Mouse (Mus musculus) right cerebral cortex, postnatal 4 days (tissue): ENCODE results near the gene Cpne5.

Source experiments
- DNase-seq: peaks from one replicate; pipeline ENCODE4 v3.0.0-alpha.2; 2022

Cpne5 gene

DNA sequence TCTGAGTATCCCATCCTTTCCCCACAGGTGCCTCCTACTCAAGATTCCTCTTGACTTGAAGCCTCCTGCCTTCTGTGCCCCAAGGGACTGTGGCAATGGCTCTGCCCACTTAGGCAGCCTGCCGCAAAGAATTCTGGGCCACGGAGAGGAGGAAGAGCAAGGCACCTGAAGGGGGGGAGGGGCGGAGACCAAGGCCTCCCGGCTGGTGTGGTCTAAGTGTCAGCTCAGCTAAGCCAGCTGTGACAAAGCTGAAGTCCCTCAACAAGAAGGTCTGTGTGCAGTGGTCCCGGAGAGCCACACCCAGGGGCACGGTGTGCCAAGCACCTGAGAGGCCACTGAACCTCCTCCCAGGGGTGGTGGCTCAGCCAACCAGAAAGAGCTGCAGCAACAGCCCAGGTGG, 70.6 kb downstream of the Cpne5 start:
- no peak for DNase-seq

DNA sequence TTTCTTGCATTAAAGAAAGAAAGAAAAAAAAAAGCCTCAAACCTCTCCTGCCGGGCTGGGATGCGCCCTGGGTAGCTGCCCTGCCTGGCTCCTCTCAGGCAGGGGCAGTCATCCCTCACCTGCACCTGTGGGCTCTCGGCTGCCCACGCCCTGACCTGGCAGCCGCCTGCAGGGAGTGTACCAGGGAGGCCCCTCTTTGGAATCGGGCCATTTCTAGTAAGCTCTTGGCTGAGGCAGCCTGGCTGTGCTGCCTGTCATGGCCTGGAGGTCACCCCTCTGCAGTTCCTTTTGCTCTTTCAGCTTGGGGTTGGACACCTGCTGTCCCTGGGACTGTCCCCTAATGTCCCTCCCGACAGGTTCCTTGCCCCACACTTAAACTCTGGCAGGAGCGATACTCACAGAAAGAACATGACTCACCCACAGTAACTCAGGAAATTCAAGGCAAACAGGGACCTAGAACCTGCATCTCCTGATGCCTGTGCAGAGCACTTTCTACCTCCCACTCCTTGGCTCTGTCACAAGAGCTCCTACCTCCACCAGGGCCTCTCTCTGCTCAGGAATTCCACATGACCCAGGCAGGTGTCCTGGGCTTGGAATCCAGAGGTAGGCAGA, 71.9 kb downstream of the Cpne5 start:
- no peak for DNase-seq

DNA sequence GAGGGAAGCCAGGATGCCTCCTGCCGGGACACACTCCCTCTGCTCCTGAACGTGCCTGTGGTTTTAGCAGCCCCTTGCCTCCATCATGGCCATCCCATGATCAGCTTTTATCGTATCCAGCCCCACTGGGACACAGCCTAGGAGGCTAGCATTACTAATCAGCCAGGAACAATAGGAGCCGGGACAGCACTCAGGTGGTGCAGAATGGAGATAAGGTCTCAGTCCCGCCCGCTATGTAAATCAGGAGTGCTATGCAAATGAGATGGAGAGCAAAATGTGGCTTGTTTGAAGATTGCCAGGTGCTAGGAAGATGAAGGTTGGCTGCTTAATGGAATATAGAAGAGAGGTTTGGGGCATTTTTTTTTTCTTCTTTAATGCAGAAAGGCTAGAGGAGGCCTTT, 72.5 kb downstream of the Cpne5 start:
- DNase-seq = no peak

DNA sequence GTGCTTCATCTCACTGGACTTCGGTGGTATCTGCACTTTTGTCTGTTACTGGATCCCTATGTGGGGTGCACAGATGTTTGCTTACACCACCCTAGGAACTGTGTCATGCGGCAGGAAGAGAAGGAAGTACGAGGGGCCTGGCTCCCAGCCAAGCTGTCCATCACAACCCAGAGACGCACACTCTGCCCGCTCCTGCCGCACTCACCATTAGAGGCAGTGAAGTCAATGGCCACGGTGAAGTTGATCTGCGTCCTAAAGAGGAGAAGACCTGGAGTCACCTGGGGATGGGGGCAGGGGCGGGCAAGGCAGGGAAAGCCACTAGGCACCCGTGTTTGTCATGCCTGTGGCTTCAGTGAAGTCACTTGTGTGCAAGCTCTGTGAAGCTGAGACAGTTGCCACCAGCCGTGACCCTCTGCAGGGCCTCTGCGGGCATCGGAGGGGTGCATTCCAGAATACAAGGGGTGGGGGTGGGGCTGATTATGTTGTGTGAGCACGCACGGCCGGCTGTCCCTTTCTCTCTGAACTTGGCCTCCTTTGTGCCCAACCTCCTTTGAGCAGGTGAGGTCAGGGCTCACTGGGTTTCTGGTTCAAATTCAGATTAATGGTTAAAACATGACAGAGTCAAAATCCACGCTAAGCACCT, 73.4 kb downstream of the Cpne5 start:
- DNase-seq = peak; percentile 52

DNA sequence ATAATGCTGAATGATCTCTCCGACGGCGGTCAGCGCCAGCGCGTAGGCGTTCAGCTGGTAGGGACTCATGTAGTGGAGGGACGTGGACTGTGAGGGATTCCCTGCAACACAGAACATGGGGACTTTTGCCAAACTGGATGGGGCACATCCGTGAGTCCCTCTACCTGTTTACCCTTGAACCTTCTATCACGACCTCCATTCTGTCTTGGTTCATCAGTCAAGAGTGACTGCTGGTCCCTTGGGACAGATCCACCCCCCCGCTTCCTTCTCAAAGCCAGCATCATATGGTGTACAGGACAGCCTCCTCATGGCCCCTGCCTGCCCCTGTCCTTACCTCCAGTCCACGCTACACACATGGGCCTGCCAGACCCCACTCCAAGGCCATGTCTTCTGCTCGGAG, 75.6 kb downstream of the Cpne5 start:
- DNase-seq = no peak

DNA sequence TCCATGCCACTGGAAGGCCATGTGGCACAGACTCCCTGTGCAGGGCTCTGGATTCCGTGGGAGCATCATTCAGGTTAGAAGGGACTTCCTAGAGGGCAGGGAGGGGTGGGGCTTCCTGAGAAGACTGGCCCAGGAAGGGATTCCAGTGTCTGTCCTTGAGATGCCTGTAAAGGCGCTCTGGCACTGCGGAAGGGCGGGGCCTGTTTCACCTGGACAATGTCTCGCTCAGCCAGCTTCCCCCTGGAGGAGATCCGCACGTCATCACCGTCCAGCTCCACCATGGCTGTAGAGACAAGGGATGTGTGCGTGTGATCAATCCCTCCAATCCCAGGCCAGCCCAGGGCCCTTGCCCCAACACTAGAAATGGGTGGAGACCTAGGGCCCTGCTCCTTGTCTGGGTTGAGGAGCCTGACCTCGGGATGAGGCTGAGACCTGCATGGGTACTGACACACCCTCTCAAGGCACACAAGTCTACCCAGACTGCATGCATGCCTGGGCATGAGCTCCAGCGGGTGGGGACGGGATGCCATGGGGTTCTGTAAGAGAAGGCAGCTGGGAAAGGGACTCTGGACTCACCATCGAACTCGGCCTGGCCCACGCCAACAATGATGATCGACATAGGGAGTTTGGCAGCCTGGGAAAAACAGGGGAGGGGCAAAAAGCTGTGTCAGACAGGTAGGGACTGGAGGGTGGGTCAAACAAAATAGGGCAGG, 78.1 kb downstream of the Cpne5 start:
- no peak for DNase-seq

DNA sequence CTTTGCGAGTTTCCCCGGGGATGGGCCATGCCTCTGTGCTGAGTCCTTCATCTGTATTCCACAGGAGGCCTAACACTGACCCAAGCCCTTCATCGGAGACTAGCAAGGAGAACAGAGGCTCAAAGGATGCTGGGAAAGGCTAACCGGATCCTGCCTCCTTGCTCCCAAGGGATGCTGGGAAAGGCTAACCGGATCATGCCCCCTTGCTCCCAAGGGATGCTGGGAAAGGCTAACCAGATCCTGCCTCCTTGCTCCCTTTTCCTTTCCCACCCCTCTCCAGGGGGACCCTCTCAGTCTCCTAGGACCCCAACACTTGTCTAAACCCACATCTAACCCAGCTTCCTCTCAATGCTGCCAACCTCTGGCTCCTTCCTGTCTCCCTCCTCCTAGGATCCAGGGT, 78.6 kb downstream of the Cpne5 start:
- no peak for DNase-seq

DNA sequence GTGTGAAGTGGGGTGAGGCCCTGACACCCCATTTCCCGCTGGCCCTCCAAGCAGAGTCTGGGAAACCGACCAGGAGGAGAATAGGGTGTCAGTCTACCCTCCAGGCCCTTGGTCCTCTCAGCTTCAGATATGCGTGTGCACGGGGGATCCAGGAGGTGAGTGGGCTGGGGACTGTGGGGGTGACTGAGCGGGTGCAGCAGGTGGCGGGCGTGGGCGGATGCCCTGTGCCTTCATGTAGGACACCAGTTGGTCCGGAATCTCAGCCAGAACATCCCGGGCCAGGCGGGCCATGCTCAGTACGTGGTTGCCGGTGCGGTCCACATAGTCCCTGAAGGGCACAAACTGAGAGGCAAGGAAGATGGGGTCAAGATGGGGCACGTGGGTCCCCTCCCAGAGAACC, 79.1 kb downstream of the Cpne5 start:
- DNase-seq = no peak

DNA sequence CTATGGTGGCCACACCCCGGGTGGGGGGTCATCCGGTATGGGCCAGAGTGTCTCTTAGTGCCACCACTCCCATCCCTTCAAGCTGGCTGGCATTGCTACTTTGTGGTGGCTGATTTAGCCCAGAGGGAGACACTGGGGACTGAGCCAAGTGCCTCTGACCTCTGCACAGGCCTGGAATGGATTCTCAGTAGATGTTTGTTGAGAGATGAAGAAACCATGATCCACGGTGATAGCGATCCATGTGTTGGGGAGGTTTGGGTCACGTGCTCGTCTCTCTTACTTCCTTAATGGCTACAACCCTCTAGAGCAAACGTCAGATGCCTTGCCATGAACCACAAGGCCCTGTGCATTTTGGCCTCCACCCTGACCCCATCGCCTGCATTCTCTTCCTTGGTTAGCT, 81.1 kb downstream of the Cpne5 start:
- DNase-seq = no peak

DNA sequence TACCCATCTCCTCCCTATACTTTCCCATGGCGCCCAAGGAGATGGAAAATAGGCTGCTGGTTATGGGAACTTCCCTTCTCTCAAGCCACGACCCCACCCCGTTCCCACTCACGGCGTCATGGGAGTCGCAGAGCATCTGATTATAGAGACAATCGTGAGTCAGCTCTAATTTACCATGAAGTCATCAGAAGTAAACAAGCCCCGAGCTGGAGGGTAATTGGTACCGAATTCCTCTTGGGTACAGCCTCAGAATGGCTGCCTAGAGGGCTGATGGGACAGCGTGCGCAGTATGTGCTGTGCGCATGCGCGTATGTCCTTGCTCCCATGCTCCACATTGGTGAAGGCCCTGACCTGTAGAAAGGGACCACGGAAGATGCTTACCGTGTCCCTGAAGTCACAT, 81.6 kb downstream of the Cpne5 start:
- DNase-seq = no peak

DNA sequence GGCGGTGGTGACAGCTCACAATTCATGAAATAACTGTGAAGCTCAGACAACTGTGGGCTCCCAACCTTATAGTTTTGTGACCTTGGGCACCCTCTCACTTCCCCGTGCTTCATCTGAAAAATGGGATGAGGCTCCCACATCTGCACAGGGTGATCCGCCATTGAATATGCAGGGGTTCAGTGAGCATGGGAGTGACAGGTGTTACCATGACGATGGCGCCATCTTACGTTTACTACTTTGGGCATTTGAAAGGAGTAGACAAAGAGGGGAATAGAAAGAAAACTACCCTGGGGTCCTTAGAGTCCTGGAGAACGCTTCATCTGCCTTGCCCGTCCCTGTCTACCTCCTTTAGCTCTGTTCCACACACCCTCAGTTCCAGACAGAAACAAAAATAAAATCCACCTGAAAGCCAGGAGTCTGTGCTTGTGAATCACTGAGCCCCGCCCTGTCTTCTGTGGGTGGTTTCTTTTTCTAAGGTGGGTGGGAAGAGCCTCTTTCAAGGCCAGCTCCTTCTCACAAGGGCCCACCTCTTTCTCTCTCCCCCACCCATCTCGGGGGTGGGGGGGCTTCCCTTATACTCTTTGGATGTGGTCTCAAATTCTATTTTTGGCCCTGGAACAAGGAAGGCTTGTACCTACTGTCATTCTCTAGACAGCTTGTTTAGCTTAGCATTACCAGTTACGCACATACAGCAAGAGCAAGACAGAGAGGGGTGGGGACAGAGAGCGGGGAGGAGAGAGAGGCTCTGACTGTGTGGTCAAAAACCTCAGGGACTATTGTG, 82.4 kb downstream of the Cpne5 start:
- DNase-seq = no peak

DNA sequence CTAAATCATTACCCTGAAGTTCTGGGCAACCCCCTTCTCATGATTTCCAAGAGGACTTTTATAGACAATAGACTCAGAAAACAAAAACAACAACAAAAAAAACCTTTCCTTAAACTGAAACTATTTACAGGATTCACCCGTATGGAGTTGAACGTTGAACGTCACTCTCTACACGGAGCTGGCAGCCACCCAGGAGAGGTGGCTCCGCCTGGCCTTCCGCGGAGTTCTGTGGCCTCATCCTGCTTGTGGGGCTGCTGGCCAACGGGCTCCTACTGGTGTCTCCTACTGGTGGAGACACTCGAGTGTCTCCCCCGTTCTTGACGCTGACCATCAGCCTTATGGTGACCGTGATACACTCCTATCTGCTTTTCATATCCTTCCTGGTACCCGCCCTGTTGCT, 83.7 kb downstream of the Cpne5 start:
- no peak for DNase-seq

DNA sequence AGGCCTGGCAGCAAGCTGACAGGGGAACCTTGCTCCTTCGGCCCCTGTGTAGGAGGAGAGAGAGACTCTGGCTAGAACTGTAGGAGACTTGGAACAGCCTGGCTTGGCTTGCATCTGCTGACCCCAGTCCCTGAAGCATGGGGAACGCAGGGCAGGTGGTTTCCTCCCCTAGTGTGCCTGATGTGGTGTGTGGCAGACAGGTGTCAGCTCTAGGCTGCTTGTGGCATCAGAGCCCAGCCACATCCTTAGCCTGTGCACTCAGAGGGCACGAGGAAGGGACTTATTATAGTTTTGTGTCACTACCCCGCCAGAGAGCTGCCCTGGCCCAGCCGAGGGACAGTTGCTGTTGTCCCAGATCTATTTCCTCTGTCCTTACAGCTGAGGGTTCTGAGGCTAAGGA, 85.4 kb downstream of the Cpne5 start:
- no peak for DNase-seq

DNA sequence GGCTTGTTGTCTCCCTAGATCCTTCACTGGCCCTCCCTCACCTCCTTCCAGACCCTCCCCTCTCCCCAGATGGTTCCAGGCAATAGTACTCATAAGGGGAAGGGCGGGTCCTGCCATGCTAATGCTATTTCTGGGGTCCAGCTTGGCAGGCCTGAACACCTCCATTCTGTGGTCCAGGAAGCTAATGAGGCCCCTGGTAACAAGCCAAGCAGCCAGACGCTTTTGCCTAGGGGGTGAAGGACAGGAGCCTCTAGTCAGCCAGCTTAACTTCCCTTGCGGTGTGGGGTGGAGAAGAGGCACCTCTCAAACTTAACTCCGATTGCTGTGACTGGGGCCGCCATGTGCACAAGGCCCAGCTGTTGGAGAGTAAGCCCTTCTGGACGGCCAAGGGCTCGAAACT, 88.2 kb downstream of the Cpne5 start:
- DNase-seq = no peak

DNA sequence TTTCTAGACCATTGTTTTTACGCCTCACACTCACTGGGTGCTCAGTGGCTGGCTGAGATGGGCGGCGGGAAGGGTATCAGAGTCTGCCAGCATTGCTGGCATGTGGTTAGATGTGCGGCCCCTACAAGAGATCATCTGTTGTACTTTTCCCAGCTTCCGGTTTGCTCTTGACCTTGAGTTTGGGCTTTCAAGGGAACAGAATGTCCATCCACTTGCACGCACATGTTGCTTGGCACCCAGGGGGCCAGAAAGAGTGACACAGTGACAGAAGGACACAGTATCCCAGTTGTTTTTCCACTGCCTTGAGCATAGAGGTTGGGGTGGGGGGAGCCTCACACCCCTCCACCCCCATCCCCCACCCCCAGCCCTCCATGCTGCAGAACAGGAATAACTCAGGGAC, 90.2 kb downstream of the Cpne5 start:
- no peak for DNase-seq

DNA sequence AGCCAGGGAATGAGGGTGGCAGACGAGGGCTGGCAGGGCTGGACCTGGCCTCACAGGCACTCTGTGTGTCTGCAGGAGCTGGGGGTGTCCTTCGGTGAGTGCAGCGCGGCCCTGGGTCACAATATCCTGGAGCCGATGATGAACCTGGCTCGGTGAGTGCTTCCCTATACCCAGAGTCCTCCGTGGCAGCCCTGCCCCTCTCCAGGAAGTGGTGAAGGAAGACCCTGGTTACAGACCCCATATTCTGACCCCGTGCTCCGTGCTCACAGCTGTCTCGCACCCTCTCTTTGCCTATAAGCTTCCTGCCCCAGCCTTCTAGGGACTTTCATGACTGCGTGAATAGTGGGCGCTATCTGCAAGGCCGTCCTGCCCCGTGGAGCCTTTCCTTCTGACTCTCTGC, 90.7 kb downstream of the Cpne5 start:
- no peak for DNase-seq

DNA sequence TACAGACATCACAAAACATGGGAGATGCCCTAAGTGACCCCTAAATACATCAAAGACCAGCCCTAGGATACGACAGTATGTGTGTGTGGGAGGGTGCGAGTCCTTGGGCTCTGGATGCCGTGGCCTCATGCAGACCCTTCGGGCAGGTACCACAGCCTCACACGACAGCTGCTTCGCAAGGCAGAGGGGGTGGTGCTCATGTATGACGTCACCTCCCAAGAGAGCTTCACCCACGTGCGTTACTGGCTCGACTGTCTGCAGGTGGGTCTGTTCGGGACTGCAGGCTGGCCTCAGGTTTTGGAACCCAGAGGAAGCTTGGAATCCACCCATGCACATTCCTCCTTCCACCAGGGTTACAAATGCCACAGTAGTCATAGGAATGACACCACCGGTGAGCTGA, 92.9 kb downstream of the Cpne5 start:
- DNase-seq = no peak

DNA sequence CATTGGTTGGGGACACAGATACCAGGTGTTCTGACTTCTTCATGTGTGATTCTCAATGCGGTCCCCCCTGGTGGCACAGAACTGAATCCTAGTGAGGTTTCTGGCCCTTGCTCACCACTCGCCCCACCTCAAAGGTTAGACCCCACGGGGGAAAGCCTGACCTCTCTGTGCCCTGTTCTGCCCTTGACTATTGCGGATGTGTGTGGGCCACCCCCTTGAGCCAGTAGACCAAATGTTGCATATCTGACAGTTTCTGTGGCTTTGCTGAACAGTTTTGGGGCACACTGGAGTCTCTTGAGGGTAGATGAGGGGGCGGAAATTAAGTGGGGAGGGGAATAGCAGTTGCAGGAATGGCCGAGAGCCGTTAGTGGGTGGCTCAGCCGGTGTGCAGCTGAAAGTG, 94.7 kb downstream of the Cpne5 start:
- no peak for DNase-seq

DNA sequence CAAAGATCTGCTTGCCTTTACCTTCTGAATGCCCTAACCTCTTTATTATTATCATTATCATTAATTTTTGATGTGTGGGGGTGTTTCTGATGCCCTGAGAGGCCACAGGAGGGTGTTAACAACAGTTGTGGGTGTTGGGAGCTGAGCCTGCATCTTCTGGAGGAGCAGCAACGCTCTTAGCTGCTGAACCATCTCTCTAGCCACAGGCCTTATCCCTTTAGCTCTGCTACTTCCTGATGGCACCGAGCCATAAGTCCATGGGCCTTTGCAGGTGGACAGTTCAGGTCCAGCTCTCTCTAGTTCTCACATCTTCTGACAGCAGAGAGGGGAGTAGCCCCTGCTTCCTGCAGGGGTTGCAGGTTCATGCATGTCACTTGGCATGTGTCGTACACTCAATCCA, 96.4 kb downstream of the Cpne5 start:
- DNase-seq = no peak

DNA sequence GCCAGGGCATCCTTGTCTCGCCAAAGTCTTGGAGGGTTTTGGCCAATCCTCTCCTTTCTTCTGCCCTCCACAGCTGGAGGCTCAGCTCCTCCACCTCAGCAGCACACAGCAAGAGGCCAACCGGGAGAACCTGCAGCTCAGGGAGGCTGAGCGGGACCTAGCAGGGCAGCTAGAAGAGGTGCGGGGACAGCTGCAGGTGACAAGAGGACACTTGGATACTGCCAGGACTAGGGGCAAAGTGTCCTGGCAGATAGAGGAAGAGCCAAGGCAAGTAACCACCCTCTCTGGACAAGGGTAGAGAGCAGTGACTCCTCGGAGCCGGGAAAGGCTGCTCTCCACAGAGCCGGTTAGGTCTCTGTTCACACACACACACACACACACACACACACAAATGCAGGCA, 100.1 kb downstream of the Cpne5 start:
- DNase-seq = no peak

DNA sequence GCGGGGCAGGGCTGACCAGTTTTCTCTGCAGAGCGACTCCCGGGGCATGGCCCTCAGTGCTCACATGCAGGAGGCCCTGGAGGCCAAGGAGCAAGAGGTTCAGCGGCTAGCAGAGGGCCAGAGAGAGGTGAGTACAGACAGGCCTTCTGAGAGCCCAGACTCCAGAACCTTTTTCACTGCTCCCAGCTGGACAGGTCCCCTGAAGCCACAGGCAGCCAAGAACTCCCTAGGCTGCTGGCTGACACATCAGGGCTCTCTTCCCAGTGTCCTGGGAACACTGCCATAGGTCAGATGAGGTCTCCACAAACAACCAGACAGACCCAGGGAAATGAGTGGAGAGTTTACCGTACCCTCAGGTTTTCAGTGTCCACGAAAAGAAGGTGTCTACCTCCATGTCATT, 101.7 kb downstream of the Cpne5 start:
- no peak for DNase-seq

DNA sequence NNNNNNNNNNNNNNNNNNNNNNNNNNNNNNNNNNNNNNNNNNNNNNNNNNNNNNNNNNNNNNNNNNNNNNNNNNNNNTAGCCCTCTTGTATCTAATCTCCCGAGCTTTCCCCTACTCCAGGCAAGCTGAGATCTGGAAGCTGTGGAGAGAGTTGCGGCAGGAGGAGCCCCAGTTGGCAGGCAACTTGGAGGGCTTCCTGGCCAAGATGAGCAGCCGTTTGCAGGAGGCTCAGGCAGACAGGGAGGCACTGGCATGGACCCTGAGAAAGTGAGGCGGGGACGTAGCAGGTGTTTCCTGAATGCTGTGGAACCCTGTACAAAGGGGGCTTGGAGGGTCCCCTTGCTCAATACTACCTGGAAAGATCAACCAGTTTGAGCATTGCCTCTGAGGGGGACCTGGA, 102.9 kb downstream of the Cpne5 start:
- DNase-seq = no peak

DNA sequence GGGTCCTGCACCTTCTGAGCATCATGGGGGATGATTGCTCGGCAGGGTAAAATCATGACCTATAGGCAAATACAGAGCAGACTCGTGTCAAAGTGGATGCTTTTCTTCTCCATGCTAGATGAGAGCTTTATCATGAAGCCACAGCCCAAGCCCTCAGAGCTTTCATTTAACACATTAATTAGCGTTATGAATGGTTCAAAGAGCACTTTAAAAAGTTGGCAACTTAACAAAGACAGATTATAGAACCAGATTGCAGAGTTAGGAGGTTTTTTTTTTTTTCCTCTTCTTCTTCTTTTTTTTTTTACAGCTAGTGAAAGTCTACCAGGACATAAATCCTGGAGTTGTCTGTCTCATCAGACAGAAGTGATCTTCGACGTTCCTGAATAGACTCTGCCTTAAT, 108.6 kb downstream of the Cpne5 start:
- DNase-seq = no peak

DNA sequence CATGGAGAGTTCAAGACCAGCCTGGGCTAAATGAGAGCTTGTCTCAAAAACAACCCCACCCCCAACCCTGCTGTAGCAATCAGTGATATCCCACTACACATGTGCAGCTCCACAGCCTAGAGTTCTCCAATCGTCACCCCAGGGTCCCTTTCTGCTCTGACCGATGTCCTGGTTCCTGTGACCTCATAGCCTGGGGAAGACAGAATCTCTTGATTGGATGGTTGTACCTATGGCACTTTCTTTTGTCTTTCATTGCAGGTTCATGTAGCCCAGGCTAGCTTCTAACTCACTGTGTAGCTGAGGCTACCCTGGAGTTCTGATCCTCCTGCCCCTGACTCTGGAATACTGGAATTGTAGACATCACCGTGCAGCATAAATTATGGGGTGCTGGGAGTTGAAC, 111.4 kb downstream of the Cpne5 start:
- no peak for DNase-seq
